Mouse (Mus musculus) v-Abl transformed pro-B cells (cell line): ENCODE results near the gene Pnkp.

Source experiments
- in situ Hi-C, 2 experiments: fragments of 400-800 bp; cut with MboI; formaldehyde crosslinking; loops; one replicate each; pipeline ENCODE4 v1.15.1; 2025; ENCODE audit not compliant: unreplicated experiment in 2 of 2

Gene Pnkp

DNA sequence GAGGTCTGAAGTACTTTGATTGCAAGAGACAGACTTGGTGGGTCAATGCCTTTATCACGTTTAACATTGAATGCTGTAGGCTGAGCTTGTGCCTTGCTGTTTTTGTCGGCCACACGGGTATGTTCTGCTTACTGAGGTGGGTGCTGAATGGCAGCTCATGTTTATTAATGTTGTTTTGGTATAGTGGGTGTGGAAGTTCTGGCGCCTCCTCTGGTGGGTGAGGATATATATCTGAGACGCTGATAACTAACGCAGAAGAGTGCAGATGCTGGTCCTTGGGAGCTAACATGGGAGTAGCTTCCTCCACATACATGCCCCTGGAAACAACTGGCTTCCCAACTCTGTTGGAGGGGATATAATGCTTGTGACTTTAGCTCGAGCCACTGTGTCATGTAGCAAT is 33.5 kb upstream of the Pnkp start:
- in situ Hi-C loops: no loop called here

DNA sequence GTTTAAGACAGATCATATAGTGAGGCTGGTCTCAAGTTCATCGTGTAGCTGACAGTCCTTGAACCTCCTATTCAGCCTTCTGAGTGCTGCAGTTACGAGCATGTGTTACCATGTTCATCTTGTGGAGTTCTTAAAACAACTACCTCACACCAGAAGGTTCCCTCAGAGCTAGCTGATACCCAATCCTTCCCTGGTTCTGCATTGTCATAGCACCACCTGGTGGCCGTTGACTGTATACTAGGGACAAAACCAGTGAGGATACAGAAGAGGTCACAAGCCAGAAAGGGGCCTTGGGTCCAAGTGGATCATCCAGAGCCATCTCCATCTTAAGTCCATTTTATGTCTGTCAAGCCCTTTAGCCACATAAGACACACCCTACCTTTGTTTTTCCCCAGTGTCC is 32.1 kb upstream of the Pnkp start:
- in situ Hi-C loops: loop anchor here in 1 of 2 experiments (5.0 kb wide), 1 partner anchor 103 kb away; no protein-coding TSS in a partner anchor

DNA sequence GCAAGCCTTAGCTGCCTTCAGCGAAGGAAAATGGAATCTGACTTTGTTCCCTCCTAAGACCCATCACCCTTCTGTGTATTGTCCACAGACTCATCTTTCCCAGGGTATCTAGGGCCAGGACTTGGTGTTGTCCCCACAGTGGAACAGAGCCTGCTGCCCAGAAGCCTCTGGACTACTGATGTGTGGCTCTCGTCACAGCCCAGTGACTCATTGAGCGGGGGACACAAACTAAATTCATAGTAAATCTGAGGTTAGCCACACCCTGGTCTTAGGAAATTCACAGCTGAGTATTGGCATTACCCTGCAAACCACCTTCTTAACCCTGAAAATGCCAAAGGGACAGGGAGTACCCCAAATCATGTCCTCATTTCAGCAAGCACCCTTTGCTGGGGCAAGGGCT is 30.2 kb upstream of the Pnkp start:
- in situ Hi-C loops: loop anchor here in 1 of 2 experiments (5.0 kb wide), 1 partner anchor 104 kb away; no protein-coding TSS in a partner anchor

DNA sequence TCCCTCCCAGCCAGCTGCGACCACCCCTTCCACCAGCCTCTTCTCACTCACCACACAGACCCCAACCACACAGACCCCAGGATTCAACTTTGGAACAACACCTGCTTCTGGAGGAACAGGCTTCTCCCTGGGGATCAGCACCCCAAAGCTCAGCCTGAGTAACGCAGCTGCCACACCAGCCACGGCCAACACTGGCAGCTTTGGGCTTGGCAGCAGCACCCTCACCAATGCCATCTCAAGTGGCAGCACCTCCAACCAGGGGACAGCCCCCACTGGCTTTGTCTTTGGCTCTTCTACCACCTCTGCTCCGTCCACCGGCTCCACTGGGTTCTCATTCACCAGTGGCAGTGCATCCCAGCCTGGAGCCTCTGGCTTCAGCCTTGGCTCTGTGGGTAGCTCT is 28.2 kb upstream of the Pnkp start:
- in situ Hi-C loops: loop anchor here in 1 of 2 experiments (5.0 kb wide), 1 partner anchor 106 kb away; no protein-coding TSS in a partner anchor

DNA sequence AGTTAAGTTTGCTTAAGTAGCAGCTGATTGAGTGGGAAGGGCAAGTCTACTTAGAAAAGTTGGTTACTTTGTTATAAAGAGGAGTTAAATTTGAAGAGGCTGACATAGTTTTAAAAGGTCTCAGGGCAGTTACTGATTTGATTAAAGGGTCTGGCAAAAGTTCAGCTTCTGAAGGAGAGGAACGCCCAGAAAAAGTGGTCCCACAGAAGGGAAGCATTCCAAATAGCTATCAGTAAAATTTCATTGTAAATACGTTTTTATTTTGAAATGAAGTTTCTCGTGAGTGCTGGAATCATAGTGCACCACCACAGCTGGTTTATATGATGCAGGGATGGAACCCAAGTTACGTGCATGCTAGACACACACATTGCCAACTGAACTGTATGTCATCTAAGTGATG is 24.2 kb upstream of the Pnkp start:
- in situ Hi-C loops: loop anchor here in 1 of 2 experiments (5.0 to 10.0 kb wide), 2 partner anchors 90 to 122 kb away; no protein-coding TSS in a partner anchor

DNA sequence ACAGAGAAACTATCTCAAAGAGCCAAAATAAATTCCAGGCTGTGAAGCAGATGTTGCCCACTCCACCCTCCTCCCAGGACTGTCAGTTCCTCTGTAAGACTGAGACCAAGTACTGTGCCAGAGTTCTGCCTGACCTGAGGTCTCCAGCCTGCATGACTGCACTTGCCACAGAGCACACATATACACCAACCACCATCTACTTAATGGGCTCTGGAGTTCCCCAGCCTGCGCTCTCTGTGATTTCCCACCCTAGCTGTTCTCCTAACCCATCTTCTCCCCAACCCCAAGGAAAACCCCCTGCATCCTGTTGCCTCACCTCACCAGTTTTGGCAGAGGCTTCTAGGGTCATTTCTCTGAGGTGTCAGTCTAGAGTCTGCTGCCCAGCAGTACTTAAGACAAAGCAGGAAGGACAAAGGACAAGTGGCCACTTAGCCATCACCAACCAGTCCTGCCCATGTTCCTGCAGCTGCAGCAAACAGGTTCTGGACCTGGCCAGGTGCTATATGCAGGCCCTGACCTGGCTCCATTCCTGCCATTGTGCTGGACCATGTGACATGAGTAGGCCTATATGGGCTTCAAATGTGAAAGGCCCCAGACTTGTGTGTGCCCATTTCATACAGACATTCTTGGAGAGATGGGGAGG is 21.4 kb upstream of the Pnkp start:
- in situ Hi-C loops: loop anchor here in 1 of 2 experiments (10.0 kb wide), 1 partner anchor 119 kb away; no protein-coding TSS in a partner anchor

DNA sequence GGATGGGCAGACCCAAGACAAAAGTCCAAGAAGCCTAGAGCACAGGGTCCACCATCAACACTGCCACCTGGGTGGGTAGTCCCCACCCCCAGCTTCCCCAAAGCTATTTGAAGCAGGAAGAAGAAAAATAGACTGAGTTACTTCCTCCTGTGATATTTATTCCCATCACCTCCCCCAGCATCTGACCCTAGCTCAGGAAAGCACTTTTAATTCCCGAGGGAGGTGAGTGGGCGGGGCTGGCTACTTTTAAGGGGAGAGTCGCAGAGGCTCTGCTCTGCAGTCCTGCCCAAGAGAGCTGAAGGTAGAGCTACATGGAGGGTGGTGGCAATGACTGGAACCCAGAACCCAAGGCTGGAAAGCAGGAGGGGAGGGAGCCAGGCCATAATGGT is 20.9 kb upstream of the Pnkp start:
- in situ Hi-C loops: loop anchor here in 1 of 2 experiments (10.0 kb wide), 1 partner anchor 119 kb away; no protein-coding TSS in a partner anchor

DNA sequence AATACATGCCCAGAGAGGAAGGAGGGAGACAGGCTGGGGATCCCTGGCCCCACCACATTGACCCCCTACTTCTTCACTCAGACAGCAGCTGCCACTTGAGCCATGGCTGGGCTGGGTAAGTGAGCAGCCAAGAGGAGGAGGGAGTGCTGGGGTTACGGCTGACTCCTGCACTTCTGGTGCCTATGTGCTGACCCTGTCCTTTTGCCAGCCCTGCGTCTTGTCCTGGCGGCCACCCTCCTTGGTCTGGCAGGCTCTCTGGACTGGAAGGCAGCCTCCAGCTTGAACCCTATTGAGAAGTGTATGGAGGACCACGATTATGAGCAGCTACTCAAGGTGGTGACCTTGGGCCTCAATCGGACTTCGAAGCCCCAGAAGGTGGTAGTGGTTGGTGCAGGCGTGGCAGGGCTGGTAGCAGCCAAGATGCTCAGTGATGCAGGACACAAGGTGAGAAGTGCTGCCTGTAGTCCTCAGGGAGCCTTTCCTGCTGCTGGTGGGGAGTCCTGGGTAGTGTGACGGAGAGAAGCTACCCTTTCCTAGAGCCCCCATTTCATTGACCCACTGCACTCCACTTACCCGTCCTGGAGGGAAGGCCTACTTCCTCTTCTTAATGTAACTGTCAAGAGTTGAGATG is 20.4 kb upstream of the Pnkp start:
- in situ Hi-C loops: loop anchor here in 1 of 2 experiments (10.0 kb wide), 1 partner anchor 118 kb away; no protein-coding TSS in a partner anchor

DNA sequence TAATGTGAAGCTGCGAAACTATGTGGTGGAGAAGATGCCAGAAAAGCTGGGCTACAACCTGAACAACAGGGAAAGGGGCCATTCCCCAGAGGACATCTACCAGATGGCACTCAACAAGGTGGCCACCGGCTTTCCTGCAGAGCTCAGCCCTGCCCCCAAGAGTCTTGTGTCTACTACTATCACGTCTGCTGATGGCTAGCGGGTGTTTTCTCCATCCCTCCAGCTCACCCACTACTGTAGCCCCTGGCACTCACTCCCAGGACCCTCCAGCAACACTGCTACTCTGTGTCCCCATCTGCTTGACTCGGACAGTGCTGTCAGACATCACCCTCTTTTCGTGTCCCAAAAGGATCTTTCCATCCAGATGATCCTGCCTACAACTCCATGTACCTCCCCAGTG is 18.9 kb upstream of the Pnkp start:
- in situ Hi-C loops: loop anchor here in 1 of 2 experiments (10.0 kb wide), 1 partner anchor 117 kb away; no protein-coding TSS in a partner anchor

DNA sequence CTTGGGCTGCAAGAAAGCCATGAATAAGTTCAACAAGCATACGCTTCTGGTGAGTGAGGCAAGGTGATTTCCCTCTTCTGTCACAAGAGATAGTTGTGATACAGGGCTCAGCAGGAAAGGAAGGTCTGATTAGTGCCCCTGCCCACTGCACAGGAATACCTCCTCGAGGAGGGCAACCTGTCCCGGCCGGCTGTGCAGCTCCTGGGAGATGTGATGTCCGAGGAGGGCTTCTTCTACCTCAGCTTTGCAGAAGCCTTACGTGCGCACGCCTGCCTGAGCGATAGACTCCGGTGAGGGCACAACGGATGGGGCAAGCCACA is 17.8 kb upstream of the Pnkp start:
- in situ Hi-C loops: loop anchor here in 1 of 2 experiments (10.0 kb wide), 1 partner anchor 116 kb away; no protein-coding TSS in a partner anchor

DNA sequence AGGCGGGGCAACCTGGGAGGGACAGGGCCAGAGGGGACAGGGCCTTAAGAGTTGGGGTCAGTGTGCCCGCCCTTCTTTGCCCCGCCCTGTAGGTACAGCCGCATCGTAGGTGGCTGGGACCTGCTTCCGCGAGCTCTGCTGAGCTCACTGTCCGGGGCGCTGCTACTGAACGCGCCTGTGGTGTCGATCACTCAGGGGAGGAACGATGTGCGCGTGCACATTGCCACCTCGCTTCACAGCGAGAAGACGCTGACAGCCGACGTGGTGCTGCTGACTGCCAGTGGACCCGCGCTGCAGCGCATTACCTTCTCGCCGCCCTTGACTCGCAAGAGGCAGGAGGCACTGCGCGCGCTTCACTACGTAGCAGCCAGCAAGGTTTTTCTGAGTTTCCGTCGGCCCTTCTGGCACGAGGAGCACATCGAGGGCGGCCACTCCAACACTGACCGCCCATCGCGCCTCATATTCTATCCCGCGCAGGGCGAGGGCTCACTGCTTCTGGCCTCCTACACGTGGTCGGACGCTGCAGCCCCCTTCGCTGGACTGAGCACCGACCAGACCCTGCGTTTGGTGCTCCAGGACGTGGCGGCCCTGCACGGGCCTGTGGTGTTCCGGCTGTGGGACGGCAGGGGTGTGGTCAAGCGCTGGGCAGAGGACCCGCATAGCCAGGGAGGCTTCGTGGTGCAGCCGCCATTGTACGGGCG is 17.3 kb upstream of the Pnkp start:
- in situ Hi-C loops: loop anchor here in 1 of 2 experiments (10.0 kb wide), 1 partner anchor 115 kb away; no protein-coding TSS in a partner anchor

DNA sequence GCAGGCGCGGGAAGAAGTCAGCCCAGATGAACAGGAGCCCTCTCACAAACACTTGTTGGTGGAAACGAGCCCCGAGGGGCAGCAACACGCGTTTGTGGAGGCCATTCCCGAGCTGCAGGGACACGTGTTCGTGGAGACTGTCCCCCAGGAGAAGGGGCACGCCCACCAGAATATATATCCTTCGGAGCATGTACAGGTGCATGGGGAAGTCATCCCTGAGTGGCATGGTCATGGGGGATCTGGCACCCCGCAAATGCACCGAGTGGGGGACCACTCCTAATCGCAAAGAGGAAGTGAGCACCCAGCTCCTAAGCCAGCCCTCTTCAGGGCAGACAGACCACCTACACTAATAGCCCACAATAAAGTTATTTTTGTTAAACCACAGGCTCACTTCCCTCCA is 16.5 kb upstream of the Pnkp start:
- in situ Hi-C loops: no loop called here

DNA sequence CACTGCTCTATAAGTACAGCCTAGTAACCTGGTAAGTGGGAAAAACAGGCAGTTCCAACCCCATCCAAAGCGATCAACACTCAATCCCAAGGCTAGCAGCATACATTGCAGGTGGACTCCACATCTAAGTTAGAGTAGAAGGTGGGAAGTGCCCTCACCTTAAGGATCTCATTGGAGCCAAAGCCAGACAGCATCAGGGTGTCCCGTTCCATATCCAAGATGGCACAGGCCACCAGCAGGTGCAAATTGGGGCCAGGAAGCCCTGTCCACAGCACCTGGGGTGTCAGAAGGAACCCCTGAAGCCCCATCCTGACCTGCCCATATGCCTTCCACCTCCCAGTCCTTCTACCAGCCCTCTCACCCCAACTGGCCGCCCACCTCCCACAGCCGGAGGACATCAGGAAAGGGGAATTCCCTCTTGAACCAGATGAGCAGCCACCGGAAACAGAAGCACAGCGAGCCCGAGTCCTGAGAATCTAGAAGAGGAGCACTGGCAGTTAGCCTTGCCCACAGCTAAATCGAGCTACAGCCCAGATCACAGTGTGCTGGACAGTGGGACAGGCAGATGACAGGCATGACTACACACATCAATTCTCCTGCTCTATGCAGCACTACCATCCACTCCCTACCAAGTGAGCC is 15.0 kb upstream of the Pnkp start:
- in situ Hi-C loops: no loop called here

DNA sequence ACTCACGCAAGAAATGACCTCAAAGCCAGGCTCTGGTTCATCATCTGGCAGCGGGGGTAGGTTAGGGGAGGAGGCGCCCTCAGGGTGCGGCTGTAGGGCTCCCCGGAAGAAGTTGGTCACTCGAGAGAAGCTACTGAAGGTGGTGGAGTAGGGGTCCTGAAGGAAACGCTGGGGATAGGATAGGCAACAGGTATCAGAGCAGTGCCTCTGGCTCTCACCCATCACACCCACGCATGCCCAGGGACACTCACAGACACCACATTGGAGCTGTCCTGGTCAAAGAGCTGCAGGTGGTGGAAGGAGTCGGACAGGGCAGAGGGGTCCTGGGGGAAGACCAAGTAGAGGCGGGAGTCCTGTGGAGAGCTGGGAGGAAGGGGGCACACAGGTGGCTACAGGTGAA is 11.9 kb upstream of the Pnkp start:
- in situ Hi-C loops: no loop called here

DNA sequence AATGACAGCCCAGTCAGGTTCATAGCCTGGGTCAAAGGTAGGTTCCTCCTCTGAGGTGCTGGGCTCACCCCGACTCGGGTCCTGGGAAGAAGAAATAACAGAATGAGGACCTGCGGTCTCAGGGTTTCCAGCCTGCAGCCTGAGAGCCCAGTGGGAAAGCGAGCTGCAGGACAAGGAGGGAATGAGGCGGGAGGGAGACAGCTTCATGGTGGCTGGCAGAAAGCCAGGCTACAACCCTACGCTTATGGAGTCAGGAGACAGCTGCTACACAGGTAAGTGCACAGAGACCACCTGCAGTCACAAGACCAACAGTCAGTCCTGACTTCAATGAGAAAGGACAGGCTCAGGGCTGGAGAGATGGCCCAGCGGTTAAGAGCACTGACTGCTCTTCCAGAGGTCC is 10.1 kb upstream of the Pnkp start:
- in situ Hi-C loops: no loop called here

DNA sequence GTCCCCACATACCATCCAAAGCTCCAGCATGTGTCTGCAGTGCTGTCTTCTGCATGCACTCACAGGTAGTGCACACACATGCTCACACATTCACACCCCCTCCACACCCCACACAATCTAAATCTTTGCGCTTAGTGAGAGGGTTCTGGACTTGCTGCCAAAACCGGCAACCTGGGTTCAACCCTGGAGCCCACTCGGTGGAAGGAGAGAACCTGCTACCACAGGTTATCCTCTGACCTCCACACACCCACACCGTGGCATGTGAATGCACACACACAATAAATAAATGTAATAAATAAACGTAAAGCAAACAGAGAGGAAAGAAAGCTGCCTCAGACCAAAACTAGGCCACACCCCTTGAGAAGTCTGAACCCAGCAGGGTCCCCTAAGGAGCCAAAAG is 9.2 kb upstream of the Pnkp start:
- in situ Hi-C loops: no loop called here

DNA sequence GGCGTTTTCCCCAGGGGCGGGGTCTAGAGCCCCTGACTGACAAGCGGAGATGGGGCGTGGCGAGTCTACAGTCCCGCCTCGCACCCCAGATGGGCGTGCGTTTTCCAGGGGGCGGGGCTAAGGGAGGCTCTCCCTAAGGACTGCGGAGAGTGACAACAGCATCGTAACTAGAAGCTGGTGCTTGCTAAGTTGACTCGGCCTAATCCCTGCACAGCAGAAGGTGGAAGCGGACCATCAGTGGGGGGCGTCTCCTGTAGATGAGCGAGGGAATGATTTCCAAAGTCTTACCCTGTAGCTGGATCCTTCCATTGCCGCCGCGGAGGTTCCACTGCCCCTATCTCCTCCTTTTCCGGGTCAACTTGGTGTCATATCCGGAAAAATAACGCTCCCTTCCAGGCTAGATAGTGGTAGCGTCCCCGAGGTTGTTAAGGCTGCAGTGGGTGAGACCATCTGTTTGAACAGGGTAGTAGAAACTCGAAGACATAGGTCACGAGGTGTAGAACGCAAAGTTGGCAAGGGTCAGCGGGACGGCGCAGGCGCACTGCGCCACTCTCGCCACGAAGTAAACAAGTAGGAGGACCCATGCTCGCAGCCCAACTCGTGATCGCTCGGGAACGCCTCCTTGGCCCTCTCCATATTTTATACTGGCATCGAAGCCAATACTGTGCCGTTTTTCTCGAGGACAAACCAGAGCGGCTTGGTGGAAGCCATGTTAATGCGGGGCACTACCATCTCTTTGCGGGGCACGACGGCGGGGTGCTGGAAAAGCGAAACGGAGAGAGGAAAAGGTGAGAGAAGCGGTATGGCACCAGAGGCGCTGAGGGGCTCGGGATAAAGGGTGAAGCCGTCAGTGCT is 8.2 kb upstream of the Pnkp start, which contains the start of the genes Akt1s1 and Tbc1d17:
Gene Akt1s1 (plus strand): TSS at position 431 of the 855 bp plus-strand sequence.
Gene Tbc1d17 (minus strand): TSS at position 519 of the 855 bp plus-strand sequence.
- in situ Hi-C loops: no loop called here

DNA sequence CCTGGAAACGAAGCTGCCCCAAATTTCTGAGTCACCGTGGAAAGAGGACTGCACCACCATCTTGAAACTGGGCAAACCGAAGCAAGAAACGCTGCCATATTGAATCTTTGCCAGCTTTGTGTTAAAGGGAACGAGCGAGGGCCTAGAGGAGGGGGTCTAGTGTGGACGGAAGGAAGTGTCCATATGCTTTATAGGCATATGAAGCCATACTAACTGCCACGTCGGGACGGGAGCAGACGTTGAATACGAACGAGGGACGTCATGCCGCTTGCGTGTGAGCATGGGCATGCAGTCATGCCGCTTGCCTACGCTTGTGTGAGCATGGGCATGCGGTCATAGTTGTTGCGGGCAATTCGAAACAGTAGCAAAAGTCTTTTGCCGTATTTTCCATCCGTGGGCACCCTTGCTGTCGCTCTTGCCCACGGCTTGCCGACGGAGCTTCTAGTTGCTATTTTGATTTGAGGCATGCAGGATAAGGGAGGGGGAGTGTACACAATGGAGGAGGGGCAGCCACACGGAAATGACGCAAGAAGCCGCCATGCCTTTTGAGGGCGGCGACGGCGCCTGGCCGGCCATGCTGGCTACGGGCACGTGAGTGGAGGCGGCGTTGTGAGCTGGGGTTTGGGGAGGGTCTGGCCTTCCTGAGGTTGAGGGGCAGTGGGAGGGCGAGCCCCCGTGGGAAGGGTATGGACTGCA is 7.4 kb upstream of the Pnkp start:
- in situ Hi-C loops: loop anchor here (5.0 to 25.0 kb wide), 3 partner anchors 48 to 312 kb away; partner anchors contain the start of genes Fuz (in 2 of the 2), Pold1 (in 1 of the 2), Rpl13a (in 1 of the 2) and Spib (in 1 of the 2)

DNA sequence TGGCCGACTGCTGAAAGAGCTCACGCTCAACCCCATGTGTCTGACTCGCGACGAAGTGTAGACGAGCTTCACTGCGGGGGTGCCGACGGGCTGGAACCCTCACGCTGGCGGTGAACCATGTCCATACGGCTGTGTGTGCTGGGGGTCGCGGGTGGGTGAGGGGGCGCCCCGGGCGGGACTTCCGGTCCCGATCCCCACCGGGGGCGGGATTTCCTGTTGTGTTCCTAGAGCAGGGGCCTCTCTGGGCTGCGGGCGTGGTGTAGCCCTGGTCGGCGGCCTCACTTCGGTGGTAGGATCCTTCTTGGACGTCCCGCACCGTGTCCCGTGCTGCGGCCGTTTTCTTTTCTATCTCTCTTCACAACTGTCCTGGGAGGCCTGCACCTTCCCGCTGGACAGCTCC is 6.8 kb upstream of the Pnkp start:
- in situ Hi-C loops: loop anchor here (5.0 to 25.0 kb wide), 3 partner anchors 47 to 313 kb away; partner anchors contain the start of genes Fuz (in 2 of the 2), Pold1 (in 1 of the 2), Rpl13a (in 1 of the 2) and Spib (in 1 of the 2)
